Mouse (Mus musculus): ENCODE data around the gene Rgp1.

Rgp1 gene

GRCm38 (mm10) chr4:43634621-43635374 is 56.3 kb downstream of the Rgp1 start:
- DNase-seq (ENCODE audit: low read depth, low spot score) = no peak

- DNase-seq (ENCODE audit: low read depth, low spot score) = no peak
These were observed 58.2 kb downstream of the Rgp1 start for GRCm38 (mm10) chr4:43636751-43637150.
